Mouse (Mus musculus) heart, postnatal 0 days (tissue): Measurements from ENCODE around the gene Adam26a. TPM values are rescaled to one million over a fixed set of nuclear protein-coding genes. Genes with fewer than 3 reads are reported as not detected.
"Not testable (repeated sequence)": the region's sequence is repeated elsewhere in the genome, so short reads cannot be mapped to it uniquely, and the experiment has no call there.

Source experiments
- ATAC-seq: fragments of 200-750 bp; cut with Nextera tagmentation; 2 replicates; pipeline ENCODE4 v1.8.0; 2017; ENCODE audit warnings: low read depth, moderate number of reproducible peaks, moderate library complexity; ENCODE audit not compliant: insufficient read depth
- DNase-seq: peaks from one replicate; pipeline ENCODE4 v3.0.0-alpha.2; 2016; ENCODE audit warnings: low spot score
- H3K27ac ChIP-seq: fragments of 300-500 bp; sonication (generic); 2 replicates; pipeline ENCODE4 v1.5.1; 2014; ENCODE audit warnings: low read depth, mild to moderate bottlenecking
- H3K27me3 ChIP-seq: fragments of 300-500 bp; sonication (generic); 2 replicates; pipeline ENCODE4 v1.6.1; 2014; ENCODE audit warnings: low read length, mixed read lengths; ENCODE audit not compliant: control insufficient read depth, insufficient read depth
- H3K36me3 ChIP-seq: fragments of 300-500 bp; sonication (generic); replicated peaks from 2 replicates; pipeline ENCODE4 v1.6.1; 2014; ENCODE audit warnings: low read length, mixed read lengths; ENCODE audit not compliant: control insufficient read depth, insufficient read depth
- H3K4me1 ChIP-seq: fragments of 300-500 bp; sonication (generic); 2 replicates; pipeline ENCODE4 v1.6.1; 2014; ENCODE audit warnings: antibody characterized with exemption; ENCODE audit not compliant: control insufficient read depth, insufficient read depth
- H3K4me2 ChIP-seq: fragments of 300-500 bp; sonication (generic); 2 replicates; pipeline ENCODE4 v1.6.1; 2014; ENCODE audit warnings: low read depth, mild to moderate bottlenecking, low read length, moderate library complexity
- H3K4me3 ChIP-seq: fragments of 300-500 bp; sonication (generic); 2 replicates; pipeline ENCODE4 v1.5.1; 2014; ENCODE audit warnings: low read depth, low read length
- H3K9ac ChIP-seq: fragments of 300-500 bp; sonication (generic); replicated peaks from 2 replicates; pipeline ENCODE4 v1.6.1; 2014; ENCODE audit warnings: low read depth, low read length, mixed read lengths
- H3K9me3 ChIP-seq: fragments of 300-500 bp; sonication (generic); replicated peaks from 2 replicates; pipeline ENCODE4 v1.6.1; 2016; ENCODE audit warnings: low read length; ENCODE audit not compliant: control insufficient read depth
- CTCF ChIP-seq: IDR thresholded peaks from 2 replicates; pipeline ENCODE4 v1.5.1; 2016; ENCODE audit warnings: antibody characterized with exemption, control low read depth, low read depth
- EP300 ChIP-seq: IDR thresholded peaks from 2 replicates; pipeline ENCODE4 v1.6.1; 2016; ENCODE audit warnings: antibody characterized with exemption, low read depth
- WGBS: fragments of 180-500 bp; shearing (Covaris S2); extraction: QIAGEN DNeasy Blood & Tissue Kit; methylation state at CpG from one replicate; pipeline ENCODE4 v1.1.7; 2014; 5-methylcytosine and 5-hydroxymethylcytosine counted together
- polyA plus RNA-seq: library from polyadenylated mRNA; unstranded; fragments of >200 nt; fragmentation: Nextera tagmentation; extraction: Ambion mirVana; gene quantifications from 2 replicates; pipeline ENCODE4 v1.2.1, GENCODE M21; 2015
- total RNA-seq: library from RNA; depleted of rRNA; stranded (reverse); fragments of >200 nt; gene quantifications from 2 replicates; pipeline ENCODE4 v1.2.3, GENCODE M21; 2014; ENCODE audit warnings: low replicate concordance; rRNA removed

Gene Adam26a
- total RNA-seq (not detected in 2 replicates), polyA plus RNA-seq (not detected in 2 replicates)

DNA sequence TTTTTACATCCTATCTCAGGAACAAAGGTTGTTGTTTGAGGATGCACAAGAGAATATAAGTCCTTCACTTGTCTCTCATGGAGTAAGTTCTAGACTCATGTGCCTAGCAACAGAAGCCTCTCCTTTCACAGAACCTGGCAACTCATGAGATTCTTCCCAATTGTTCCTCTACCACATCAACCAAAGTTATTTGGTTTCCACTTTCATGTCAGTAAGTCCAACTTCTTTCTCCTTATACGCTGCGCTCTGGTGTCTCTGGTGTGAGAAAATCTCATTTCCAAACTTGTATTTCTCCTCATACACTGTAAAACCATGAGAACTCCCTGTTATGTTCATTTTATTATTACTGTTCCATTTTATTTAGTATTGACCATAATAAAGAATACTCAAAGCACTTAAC is at the start of gene Adam26a:
TSS of gene Adam26a (minus strand) at position 101 of the 400 bp plus-strand sequence.
- not testable (repeated sequence) for H3K9ac ChIP-seq, ATAC-seq, H3K4me1 ChIP-seq, H3K36me3 ChIP-seq, H3K27me3 ChIP-seq, DNase-seq, H3K9me3 ChIP-seq, H3K27ac ChIP-seq, H3K4me2 ChIP-seq, H3K4me3 ChIP-seq
- 75% methylated on average over 2 of the region's 2 CpGs for WGBS

DNA sequence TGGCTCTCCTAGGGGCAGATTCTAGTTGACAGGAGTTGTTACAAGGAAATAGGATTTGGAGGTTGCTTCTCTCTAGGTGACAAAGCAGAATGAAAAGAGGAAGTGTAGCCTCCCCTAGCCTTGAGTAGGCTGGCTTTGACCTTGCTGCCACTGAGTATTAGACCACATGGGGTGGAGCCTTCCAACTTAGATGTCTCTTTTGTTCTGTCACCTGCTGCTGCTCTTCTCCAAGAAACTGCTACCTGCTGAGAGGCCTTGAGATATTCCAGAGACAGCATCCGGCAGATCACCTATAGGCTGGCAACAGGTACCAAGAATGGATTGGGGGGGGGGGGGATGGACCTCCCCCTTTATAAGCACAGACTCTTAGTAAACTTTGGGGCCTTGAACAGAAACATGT is 39.5 kb upstream of the Adam26a start:
- no peaks in the 10 kb centered on the region for H3K27me3 ChIP-seq
- TF ChIP-seq CTCF (no peak), EP300 (no peak)
- WGBS = 85% methylated on average over 1 of the region's 1 CpGs
- H3K36me3 ChIP-seq = no peaks in the 10 kb centered on the region
- DNase-seq = no peak
- ATAC-seq = no peak
- H3K9ac ChIP-seq = no peak overlapping the region
- H3K4me3 ChIP-seq = no peak overlapping the region
- H3K9me3 ChIP-seq = no peaks in the 10 kb centered on the region
- no peak overlapping the region for H3K27ac ChIP-seq
- H3K4me1 ChIP-seq = no peaks in the 10 kb centered on the region
- H3K4me2 ChIP-seq = no peak overlapping the region

- not testable (repeated sequence) for H3K36me3 ChIP-seq, H3K4me3 ChIP-seq, DNase-seq, H3K9ac ChIP-seq, H3K9me3 ChIP-seq, H3K4me1 ChIP-seq, H3K27ac ChIP-seq, H3K4me2 ChIP-seq, ATAC-seq, H3K27me3 ChIP-seq
- WGBS = 70% methylated on average over 13 of the region's 13 CpGs
Observed at GRCm38 (mm10) chr8:43603657-43604056, 27.1 kb upstream of the Adam26a start.

DNA sequence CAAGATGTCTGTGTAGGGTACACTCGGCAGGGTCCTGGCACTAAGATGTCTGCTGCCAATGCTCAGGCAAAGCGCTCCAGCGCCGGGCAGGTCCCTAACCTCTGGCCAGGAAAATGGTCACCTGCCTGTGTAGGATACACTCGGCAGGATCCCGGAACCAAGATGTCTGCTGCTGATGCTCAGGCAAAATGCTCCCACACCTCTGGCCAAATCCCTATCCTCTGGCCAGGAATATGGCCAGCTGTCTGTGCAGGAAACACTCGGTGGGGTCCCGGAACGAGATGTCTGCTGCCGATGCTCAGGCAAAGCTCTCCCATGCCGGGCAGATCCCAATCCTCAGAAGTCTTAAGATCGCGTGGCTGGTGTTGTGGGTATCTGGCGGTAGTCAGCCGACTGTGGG is 26.7 kb upstream of the Adam26a start:
- not testable (repeated sequence) for H3K27ac ChIP-seq, ATAC-seq, DNase-seq, H3K36me3 ChIP-seq, H3K4me2 ChIP-seq, H3K9ac ChIP-seq, H3K4me1 ChIP-seq, H3K27me3 ChIP-seq, H3K9me3 ChIP-seq, H3K4me3 ChIP-seq
- WGBS = 84% methylated on average over 15 of the region's 15 CpGs

DNA sequence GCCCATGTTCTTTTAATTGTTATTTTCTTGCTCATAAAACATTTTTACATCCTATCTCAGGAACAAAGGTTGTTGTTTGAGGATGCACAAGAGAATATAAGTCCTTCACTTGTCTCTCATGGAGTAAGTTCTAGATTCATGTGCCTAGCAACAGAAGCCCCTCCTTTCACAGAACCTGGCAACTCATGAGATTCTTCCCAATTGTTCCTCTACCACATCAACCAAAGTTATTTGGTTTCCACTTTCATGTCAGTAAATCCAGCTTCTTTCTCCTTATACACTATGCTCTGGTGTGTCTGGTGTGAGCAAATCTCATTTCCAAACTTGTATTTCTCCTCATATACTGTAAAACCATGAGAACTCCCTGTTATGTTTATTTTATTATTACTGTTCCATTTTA is 48.5 kb downstream of the Adam26a start, which contains the start of gene Adam26b:
TSS of gene Adam26b (minus strand) at position 101 of the 400 bp plus-strand sequence.
- H3K9me3 ChIP-seq, H3K4me3 ChIP-seq, DNase-seq, H3K27ac ChIP-seq, H3K4me1 ChIP-seq, ATAC-seq, H3K4me2 ChIP-seq, H3K36me3 ChIP-seq, H3K9ac ChIP-seq, H3K27me3 ChIP-seq: not testable (repeated sequence)

Other genes starting within 250 kb of the Adam26a start
- gene Adam26b, start 48.6 kb downstream of the Adam26a start, total RNA-seq = not detected in 2 replicates
- gene Adam26b, start 48.6 kb downstream of the Adam26a start, polyA plus RNA-seq = not detected in 2 replicates
- not detected in 2 replicates for gene Gm5346, start 50.6 kb upstream of the Adam26a start, total RNA-seq
- gene Gm5346, start 50.6 kb upstream of the Adam26a start, polyA plus RNA-seq = not detected in 2 replicates
- not detected in 2 replicates for gene Adam34, start 133.3 kb upstream of the Adam26a start, total RNA-seq
- not detected in 2 replicates for gene Adam34, start 133.3 kb upstream of the Adam26a start, polyA plus RNA-seq